Mouse (Mus musculus) testis, adult 2 months (tissue): ENCODE results near the gene Krt80. TPM values are rescaled to one million over a fixed set of nuclear protein-coding genes. Genes with fewer than 3 reads are reported as not detected.

Experiments
- H3K27ac ChIP-seq: fragments of 200-500 bp; 2 replicates; pipeline ENCODE4 v1.5.1; 2012; ENCODE audit warnings: low read depth, low read length; ENCODE audit not compliant: control insufficient read depth, insufficient read depth
- H3K27me3 ChIP-seq: fragments of 200-500 bp; 2 replicates; pipeline ENCODE4 v1.6.1; 2012; ENCODE audit warnings: mild to moderate bottlenecking, low read length, moderate library complexity; ENCODE audit not compliant: control insufficient read depth, insufficient read depth
- H3K36me3 ChIP-seq: fragments of 200-500 bp; 2 replicates; pipeline ENCODE4 v1.6.1; 2012; ENCODE audit warnings: mild to moderate bottlenecking, low read length; ENCODE audit not compliant: control insufficient read depth, insufficient read depth
- H3K4me1 ChIP-seq: fragments of 200-500 bp; 2 replicates; pipeline ENCODE4 v1.6.1; 2012; ENCODE audit warnings: low read length; ENCODE audit not compliant: control insufficient read depth, insufficient read depth
- H3K4me3 ChIP-seq: fragments of 200-500 bp; 2 replicates; pipeline ENCODE4 v1.5.1; 2012; ENCODE audit warnings: low read depth, mild to moderate bottlenecking, low read length, moderate library complexity, mixed read lengths; ENCODE audit not compliant: control insufficient read depth
- CTCF ChIP-seq: fragments of 200-500 bp; IDR thresholded peaks from 2 replicates; pipeline ENCODE4 v1.5.1; 2012; ENCODE audit warnings: low read depth, mild to moderate bottlenecking, inconsistent platforms, low read length, moderate library complexity; ENCODE audit not compliant: control insufficient read depth, insufficient read depth, insufficient replicate concordance
- POLR2A ChIP-seq: fragments of 200-500 bp; IDR thresholded peaks from 2 replicates; pipeline ENCODE4 v1.6.1; 2012; ENCODE audit warnings: low read depth, mild to moderate bottlenecking, inconsistent platforms, low read length, moderate library complexity; ENCODE audit not compliant: control insufficient read depth
- polyA plus RNA-seq: library from polyadenylated mRNA; depleted of rRNA; stranded (reverse); fragments of >200 nt; gene quantifications from 2 replicates; pipeline ENCODE4 v1.2.3, GENCODE M21; 2012

The Krt80 gene
- polyA plus RNA-seq, 1 experiment = 0.32 TPM

DNA sequence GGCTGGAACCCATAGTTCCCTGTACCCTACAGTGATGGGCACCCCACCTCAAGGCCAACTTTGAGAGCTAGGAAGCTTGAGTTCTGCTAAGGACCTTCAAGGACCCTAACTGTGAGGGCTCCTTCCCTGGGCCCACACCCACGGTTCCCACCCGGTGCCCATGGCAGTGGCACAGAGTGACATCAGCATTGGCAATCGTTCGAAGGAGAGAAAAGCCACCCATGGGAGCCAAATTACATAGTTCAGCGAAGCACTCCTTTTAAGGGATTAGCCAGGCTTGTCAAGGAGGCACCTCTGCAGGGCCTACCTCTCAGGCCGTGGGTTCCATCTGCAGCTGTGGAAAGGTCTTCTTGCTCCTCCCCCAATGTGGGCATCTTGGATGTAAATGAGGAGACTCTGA lies 1.9 kb downstream of the Krt80 start:
- H3K4me3 ChIP-seq = no peak overlapping the region
- no peaks in the 10 kb centered on the region for H3K4me1 ChIP-seq
- no peaks in the 10 kb centered on the region for H3K27me3 ChIP-seq
- TF ChIP-seq CTCF (no peak), POLR2A (no peak)
- no peak overlapping the region for H3K27ac ChIP-seq
- H3K36me3 ChIP-seq = no peaks in the 10 kb centered on the region

DNA sequence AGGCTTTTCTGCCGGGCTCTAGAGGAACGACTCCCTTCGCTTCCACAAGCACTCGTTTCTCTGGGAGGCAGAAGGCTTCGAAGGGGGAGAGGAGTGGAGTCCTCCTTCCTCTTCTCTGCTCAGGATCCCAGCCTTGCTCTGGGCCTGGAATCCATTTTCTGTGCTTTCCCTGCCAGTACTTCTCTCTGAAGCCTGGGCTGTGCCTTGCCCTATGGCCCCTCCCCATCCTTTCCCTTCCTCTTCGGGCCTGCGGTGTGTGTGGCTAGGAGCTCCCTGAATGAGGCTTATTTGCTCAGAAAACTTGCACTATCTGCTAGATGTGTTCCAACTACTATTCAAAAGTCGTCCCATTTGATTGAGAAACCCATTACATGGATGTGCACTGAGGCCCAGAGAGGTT lies 2.5 kb downstream of the Krt80 start:
- no peak overlapping the region for H3K27ac ChIP-seq
- no peak overlapping the region for H3K4me3 ChIP-seq
- no peaks in the 10 kb centered on the region for H3K36me3 ChIP-seq
- no peaks in the 10 kb centered on the region for H3K27me3 ChIP-seq
- no peaks in the 10 kb centered on the region for H3K4me1 ChIP-seq
- TF ChIP-seq POLR2A = no peak
- no peak for TF ChIP-seq CTCF

DNA sequence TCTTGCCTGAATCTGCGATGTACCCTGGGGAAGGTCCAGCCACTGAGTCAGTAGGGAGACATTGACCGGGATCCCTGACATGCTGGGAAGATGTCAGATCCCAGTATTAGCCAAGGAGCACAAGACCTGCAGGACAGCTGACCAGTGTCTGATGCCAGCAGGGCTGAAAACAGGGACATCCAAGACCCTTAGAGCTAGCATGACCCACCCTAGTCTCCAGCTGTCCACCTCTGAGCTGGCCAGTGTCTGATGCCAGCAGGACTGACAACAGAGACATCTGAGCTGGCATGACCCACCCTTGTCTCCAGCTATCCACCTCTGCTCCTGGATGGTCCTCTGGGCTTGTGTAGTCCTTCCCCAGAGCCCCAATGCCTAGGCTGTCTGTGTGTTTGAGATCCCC lies 3.0 kb downstream of the Krt80 start:
- no peaks in the 10 kb centered on the region for H3K36me3 ChIP-seq
- TF ChIP-seq POLR2A (no peak), CTCF (no peak)
- H3K27me3 ChIP-seq = no peaks in the 10 kb centered on the region
- no peak overlapping the region for H3K27ac ChIP-seq
- H3K4me1 ChIP-seq = no peaks in the 10 kb centered on the region
- no peak overlapping the region for H3K4me3 ChIP-seq

DNA sequence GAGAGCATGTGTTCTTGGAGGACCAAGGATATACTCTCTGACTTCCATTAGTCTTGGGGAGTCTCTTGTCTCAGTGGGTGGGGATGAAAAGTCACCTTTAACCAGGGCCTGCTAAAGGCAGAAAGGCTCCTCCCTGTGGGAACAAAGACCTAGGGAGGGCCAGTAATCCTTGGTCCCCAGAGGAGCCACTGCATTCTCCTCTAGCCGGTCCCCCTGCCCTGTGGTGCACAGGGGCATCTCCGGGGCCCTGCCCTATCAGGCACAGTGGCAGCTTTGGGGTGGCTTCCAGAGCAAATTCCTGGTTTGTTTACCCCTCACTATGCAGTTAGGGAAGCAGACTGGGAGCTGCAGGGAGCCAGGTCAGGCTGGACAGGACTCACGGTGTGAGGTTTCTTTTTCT lies 3.5 kb downstream of the Krt80 start:
- TF ChIP-seq CTCF = no peak
- TF ChIP-seq POLR2A = no peak
- Histone ChIP-seq H3K27ac (no peak overlapping the region), H3K27me3 (no peaks in the 10 kb centered on the region), H3K36me3 (no peaks in the 10 kb centered on the region), H3K4me3 (no peak overlapping the region), H3K4me1 (no peaks in the 10 kb centered on the region)

- no peaks in the 10 kb centered on the region for H3K27me3 ChIP-seq
- H3K4me3 ChIP-seq = no peak overlapping the region
- H3K4me1 ChIP-seq = no peaks in the 10 kb centered on the region
- no peak overlapping the region for H3K27ac ChIP-seq
- TF ChIP-seq POLR2A (no peak), CTCF (no peak)
- H3K36me3 ChIP-seq = no peaks in the 10 kb centered on the region
These were observed 4.2 kb downstream of the Krt80 start for GRCm38 (mm10) chr15:101365721-101366120.

DNA sequence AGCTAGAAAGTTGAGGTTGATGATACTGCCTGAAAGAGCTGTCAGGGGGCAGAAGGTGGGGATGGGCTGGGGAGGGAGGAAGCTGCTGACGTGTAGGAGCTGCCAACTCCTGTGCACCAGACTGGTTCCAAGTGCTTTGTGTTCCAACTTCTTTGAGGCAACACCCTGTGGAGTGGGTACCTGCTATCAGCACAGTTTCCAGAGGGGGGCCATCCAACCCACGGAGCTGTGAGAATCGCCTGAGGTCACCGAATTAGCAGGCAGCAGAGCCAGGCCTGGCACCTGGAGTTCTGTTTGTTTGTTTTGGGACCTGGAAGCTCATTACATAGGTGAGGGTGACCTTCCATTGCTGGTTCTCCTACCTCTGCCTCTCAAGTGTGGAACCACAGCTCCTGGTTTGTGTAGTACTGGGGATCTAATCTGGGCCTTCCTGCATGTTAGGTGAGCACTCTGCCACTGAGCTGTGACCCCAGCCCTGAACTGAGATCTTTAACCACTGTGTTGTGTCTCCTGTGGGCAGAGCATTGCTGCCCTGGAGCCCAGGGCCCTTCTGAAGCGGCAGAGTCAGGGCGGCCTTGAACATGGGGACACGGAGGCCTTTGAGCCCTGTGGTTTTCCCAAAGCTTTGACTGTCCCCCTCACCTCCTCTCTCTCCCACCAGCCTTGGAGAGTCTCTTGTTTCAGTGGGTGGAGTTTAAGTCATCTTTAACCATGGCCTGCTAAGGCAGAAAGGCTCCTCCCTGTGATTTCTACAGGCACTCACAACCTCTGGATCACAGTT lies 4.9 kb downstream of the Krt80 start:
- Histone ChIP-seq H3K27me3 (no peaks in the 10 kb centered on the region), H3K27ac (no peak overlapping the region), H3K4me1 (no peaks in the 10 kb centered on the region), H3K4me3 (no peak overlapping the region), H3K36me3 (no peaks in the 10 kb centered on the region)
- no peak for TF ChIP-seq POLR2A
- TF ChIP-seq CTCF = no peak

- TF ChIP-seq CTCF = no peak
- no peak for TF ChIP-seq POLR2A
- no peaks in the 10 kb centered on the region for H3K4me1 ChIP-seq
- no peaks in the 10 kb centered on the region for H3K27me3 ChIP-seq
- no peak overlapping the region for H3K27ac ChIP-seq
- H3K4me3 ChIP-seq = no peak overlapping the region
- H3K36me3 ChIP-seq = no peaks in the 10 kb centered on the region
These were observed 5.5 kb downstream of the Krt80 start for GRCm38 (mm10) chr15:101364425-101364824.
